Mouse (Mus musculus) cortical plate, adult 2 months (tissue): ENCODE measurements at regions not wholly inside any gene's neighbourhood (a gene's known extent, or its start where the extent isn't known, plus 50 kb on each side); places are given as distances from the start of the nearest gene placed in this dataset.

ENCODE experiments used
- CTCF ChIP-seq: fragments of 200-500 bp; IDR thresholded peaks from 2 replicates; pipeline ENCODE4 v1.5.1; 2011; ENCODE audit warnings: mild to moderate bottlenecking, control low read depth, low read length; ENCODE audit not compliant: insufficient read depth; ENCODE audit errors: extremely low read depth
- POLR2A ChIP-seq: fragments of 200-500 bp; IDR thresholded peaks from 2 replicates; pipeline ENCODE4 v1.6.1; 2011; ENCODE audit warnings: mild to moderate bottlenecking, low read length, control low read depth; ENCODE audit not compliant: insufficient read depth; ENCODE audit errors: extremely low read depth

GRCm38 (mm10) chr11:26794629-26794966 is 200.8 kb upstream of the Vrk2 start:
- TF ChIP-seq CTCF (no peak), POLR2A (no peak)
